Mouse (Mus musculus): ENCODE measurements around the gene Gramd4.
"Not testable (repeated sequence)": the region's sequence is repeated elsewhere in the genome, so short reads cannot be mapped to it uniquely, and the experiment has no call there.

Gene Gramd4

DNA sequence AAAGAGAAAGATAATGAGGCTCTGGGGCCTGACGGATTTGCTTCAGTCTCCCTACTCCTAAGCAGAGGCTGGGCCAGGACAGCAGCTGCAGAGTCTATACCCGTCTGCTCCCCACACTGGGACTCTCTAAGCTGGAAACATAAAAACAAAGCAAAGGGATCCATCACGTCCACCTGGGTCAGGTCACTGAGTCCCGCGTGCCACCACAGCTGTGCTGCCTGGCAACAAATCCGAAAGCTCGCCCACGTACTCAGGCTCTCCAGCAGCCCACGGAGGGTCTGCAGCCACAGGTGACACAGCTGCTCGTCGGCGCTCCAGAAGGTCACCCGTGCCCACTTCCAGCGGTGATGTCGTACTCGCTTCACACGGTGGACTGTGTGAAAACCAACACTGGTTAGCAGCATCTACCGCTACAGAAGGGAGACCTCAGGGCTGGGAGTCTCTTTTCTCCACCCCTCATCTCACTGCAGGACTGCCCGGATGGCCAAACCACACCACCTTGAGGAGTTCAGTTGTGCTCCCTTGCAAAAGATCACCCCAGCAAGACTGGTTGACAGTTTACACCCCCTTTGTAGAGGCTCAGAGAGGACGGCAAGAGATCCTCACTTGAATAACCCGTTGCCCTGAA, 107.3 kb downstream of the Gramd4 start:
- DNase-seq (ENCODE audit: low spot score in 2 of 2) = no peak

- DNase-seq (ENCODE audit: low spot score in 2 of 2) = no peak
These were observed 108.5 kb downstream of the Gramd4 start for GRCm38 (mm10) chr15:86165811-86166590.

DNA sequence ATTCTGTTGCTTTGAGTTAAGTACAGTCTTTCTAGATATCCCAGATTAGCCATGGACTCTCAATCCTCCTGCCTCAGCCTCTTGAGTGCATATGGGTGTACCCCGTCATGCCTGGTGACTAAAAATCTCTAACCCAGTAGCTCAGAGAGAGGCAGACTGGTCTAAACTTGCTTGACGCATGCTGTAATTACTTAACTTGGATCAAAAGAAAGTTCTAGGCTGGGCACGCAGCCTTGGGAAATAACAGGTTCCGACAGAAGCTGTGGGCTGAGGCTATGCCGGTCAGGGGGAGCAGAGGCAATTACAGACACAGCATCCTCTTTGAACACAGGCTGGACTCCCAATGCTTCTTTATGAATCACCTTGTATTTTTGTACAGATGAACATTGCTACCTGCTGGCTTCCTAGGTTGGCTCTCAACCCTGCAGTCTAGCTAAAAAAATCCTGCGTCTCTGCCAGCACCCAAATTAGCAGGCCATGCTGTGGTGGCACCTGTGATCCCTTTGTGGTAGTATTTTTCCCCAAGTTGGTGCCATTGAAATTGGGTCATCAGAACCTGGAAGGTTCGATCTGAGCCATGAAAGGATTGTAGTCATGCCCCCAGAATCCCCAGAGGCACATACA, 109.6 kb downstream of the Gramd4 start:
- DNase-seq (ENCODE audit: low spot score in 2 of 2) = no peak

DNA sequence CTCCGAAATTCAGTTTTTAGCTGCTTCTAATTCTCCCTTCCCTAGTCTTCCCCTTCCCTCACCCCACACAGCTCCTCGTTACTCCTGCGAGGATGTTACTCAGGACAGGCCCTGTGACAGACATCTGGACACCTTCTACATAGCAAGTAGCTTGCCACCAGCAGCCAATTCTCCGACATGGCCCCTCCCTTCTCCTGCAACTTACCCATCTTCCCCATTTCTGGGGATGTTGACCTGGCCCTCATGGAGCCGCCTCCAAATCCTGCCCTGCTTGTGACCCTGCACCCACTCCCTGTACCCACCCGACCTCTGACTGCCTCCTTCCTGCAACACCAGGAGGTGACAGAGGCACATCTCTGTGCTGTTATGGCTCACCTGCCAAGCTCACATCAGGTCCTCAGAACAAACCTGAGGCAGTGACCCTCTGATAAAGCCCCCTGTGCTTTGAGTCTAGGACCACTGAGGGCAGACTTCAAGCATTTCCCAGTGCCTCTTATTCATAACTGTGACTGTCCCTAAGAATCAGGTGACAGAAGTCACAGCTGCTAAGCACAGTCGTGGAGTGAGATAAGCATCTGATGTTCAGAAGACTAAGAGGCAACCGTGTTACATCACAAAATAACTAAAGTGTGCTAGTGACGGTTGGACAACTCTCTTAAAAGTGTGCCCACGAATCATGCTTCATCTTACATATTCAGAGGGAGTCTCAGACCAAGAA, 110.5 kb downstream of the Gramd4 start:
- DNase-seq (ENCODE audit: low spot score in 2 of 2) = no peak

GRCm38 (mm10) chr15:86168505-86168867, 111.0 kb downstream of the Gramd4 start:
- no peak for DNase-seq (ENCODE audit: low spot score in 2 of 2)

DNA sequence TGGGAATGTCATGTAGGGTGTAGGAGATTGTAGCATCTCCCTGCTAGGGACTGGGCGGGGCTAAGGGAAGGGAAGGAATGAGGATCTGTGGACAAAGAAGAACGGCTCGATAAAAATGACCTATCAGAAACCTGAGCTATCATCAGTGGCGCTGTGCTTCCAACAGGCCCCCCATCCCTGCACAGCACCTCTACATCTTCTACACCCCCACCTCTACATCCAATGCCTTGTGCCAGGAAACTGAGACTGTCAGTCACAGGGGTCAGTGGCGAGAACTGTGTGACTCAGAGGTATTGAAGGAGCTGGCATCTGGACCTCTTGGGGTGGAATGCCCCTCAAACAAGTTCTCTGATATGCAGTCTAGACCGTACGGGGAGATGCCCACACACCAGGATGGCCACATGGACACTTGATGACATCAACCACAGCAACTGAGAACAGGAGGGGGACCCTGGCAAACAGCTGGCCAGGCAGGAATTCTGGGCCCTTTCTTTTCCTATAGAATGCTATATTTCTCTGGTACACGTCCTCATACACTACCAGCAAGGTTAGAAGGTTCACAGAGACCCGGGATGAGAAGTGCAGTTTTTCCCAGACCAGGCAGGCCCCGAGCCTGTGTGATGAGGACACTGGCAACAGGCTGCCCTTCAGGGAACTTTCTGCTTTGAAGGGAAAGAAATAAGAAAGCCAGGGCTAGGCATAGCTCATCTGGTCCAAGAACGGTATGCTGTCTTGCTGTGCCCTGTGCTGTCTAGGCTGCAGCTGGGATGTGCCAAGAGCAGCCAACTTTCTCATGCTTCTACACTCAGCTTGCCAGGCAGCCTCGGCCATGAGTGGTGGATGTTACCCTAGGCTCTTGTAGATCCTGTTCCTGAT, 111.7 kb downstream of the Gramd4 start:
- DNase-seq (ENCODE audit: low spot score in 2 of 2) = no peak

DNA sequence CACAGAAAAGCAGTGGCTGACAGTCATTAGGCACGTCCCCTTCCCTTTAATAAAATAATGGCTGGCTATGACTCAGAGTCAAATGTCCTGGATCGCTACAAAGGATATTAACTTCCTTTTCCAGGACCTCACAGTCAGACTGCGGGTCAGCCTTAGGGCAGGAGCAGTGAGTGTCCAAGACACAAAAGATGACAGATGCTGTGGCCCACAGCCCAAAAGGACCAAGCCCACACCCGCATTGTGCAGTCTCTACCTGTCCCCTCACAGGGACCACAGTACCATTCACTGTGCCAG, 112.3 kb downstream of the Gramd4 start:
- no peak for DNase-seq (ENCODE audit: low spot score in 2 of 2)

- DNase-seq (ENCODE audit: low spot score in 2 of 2) = no peak
These were observed 113.8 kb downstream of the Gramd4 start for GRCm38 (mm10) chr15:86171316-86171715.

- DNase-seq (ENCODE audit: low spot score in 2 of 2) = no peak
These were observed 114.6 kb downstream of the Gramd4 start for GRCm38 (mm10) chr15:86172124-86172523.

DNA sequence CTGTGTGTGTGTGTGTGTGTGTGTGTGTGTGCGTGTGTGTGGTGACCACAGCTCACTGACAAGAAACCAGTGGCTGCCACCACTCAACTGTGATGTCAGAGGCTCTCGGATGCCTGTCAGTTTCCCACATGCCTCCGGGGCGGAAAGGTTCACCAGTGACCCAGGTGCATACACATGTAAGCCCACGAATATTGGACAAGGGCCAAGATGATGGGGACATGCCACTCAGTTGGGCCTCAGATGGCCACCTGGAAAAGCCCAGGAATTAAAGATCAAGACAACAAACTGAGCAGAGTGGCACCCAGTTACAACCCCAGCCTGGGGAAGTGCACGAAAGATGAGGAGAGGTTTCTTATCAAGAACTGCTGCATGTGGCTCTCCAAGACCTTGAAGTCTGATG, 115.0 kb downstream of the Gramd4 start:
- DNase-seq (ENCODE audit: low spot score in 2 of 2) = no peak

DNA sequence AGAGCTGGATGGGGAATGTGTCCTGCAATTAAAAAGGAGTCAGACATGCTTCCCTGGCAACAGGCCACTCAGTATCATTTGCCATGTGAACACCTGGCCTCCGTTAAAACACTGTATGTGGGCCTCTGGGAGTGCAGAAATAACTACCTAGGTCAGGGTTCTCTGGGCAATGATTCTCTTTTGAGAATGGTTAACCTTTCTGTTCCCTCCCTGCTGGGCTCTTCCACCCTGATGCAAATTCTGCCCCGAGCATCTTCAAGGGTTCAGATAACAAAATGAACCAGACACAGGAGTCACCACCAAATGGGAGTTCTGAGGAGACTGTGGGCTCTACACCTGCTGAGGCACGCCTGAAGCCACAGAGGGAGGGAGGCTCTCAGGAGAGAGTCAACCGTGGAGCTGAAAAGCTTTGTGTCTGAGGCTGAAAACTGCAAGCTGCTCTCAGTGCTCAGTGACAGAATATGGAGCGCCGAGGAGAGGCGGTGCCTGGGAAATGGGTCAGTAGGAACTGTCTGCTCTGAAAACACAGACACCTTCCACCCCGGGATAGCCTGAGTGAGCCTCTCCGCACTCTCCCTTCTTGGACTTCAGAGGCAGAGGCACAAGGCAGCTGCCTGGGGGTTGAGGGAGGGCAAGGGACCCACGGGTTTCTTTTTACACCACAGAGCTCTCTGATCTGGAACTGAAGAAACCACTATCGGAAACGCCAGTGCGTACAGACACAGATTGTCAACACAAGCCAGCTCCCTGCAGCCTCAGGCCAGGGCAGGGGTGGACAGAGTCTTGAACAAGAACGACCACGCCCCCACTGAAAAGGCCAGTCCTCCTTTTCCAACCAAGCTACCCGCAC, 115.9 kb downstream of the Gramd4 start:
- no peak for DNase-seq (ENCODE audit: low spot score in 2 of 2)

- no peak for DNase-seq (ENCODE audit: low spot score in 2 of 2)
These were observed 118.0 kb downstream of the Gramd4 start for GRCm38 (mm10) chr15:86175253-86176050.

DNA sequence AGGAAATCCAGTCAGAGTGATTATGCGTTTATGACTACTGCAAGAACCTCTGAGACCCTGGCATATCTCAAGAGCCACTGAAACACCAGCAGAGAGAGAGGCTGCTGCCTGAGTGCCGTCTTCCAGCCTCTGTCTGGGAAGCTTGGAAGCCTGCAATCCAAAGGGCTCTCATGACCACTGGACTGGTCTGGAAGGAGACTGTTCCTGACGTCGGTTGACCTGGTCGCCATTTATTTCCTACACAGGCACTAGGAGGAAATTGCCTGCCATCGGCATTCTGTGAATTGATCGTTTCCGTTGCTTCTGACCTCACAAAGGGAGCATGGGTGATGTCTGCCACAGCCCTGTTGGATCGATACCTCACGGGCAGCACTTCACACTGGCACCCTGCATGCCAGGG, 118.7 kb downstream of the Gramd4 start:
- no peak for DNase-seq (ENCODE audit: low spot score in 2 of 2)

- DNase-seq (ENCODE audit: low spot score in 2 of 2) = no peak
These were observed 119.5 kb downstream of the Gramd4 start for GRCm38 (mm10) chr15:86176771-86177702.

DNA sequence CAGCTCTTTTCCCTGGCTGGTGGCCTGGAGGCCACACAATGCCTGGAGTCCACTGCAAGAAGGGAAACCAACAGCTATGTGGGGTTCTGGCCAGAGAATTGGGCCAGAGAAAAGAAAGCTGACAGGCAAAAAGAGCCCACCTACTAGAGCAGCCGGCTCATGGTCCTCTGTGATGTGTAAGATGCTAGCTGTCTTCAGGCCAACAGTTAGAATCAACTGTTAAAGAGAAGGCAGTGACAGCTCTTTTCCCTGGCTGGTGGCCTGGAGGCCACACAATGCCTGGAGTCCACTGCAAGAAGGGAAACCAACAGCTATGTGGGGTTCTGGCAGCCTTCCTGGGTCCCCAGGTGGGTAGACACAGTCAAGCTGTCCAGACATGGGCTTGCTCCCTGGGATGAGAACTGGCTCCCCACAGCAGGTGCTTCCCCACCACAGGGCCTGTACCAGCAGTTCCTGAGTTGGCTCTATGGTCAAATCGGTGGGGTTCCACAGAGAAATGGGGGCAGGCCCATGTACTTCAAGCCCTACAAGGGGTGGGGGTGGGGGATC, 120.3 kb downstream of the Gramd4 start:
- DNase-seq (ENCODE audit: low spot score in 2 of 2) = not testable (repeated sequence)

DNA sequence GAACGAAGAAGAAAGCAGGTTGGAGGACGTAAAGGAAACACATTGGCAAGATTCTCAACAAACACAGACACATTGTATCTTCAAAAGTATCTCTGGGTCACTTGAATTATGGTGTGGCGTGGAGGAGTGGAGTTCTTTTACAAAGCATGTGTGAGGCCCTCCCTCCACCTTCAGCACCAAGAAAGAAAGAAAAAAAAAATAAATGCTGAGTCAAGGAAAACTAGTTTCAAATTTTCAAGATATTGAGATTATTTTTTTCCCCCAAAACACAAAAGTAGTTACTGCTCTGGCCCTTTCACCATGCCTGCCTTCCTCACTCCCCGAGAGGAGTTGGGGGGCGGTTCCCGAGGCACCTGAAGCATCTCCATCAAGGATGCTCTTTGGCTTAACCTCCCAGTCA, 121.1 kb downstream of the Gramd4 start:
- no peak for DNase-seq (ENCODE audit: low spot score in 2 of 2)

DNA sequence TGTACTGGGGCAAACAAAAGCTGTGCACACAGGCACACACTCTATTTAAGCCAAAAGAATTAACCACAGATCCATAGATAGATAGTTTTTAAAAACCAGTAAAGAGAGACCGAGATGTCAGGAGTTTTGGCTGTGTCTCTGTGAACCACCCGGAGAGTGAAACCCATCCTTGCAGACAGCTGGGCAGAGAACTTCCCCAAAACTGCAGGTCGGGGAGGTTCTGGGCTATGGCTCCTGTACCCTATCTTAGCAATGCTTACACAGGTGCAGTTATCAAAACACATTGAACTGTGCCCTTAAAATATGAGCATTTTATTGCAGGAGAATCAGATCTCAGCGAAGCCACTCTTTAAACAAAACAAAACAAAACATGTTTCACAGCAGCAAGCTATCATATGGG, 122.9 kb downstream of the Gramd4 start:
- no peak for DNase-seq (ENCODE audit: low spot score in 2 of 2)

DNA sequence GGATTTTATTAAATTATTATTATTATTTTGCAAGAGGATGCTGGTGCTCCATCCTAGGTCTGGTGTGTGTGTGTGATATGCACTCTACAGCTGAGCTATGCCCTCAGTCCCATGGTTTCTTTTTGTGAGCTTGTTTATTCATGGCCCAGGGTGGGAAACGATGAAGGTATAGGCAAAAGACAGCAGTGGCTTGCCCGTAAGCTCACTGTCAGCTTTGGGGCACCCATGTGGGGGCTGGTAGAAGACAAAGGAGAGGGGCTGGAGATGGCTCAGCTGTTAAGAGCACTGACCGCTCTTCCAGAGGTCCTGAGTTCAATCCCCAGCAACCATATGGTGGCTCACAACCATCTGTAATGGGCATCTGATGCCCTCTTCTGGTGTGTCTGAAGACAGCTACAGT, 123.8 kb downstream of the Gramd4 start:
- not testable (repeated sequence) for DNase-seq (ENCODE audit: low spot score in 2 of 2)
